Mouse (Mus musculus): ENCODE results near the gene Atp1a2. TPM values are rescaled to one million over a fixed set of nuclear protein-coding genes. Genes with fewer than 3 reads are reported as not detected.
A peak's percentile ranks its signal among the peaks of the same experiment; 100 is the strongest.
"Not testable (repeated sequence)": the region's sequence is repeated elsewhere in the genome, so short reads cannot be mapped to it uniquely, and the experiment has no call there.

Gene Atp1a2
- polyA plus RNA-seq, 1 experiment from 2014 or later: 63.1 TPM

DNA sequence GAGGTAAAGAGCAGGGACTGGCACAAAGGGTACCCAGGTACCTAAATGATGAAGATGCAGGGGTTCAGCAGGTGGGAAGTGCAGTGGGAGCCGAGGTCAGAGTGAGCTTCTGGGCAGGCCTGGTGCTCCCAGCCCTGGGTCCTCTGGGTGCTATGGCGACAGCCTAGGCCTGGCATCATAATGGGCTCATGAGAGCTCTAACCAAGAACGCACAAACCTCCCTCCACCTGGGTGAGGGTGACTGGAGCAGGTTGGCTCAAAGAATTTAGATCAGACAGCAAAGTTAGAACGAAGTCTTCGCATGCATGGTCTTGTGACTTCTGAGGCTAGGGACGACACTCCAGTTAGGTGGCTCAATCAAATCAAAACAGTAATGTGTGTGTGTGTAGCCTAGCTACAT lies 39.5 kb downstream of the Atp1a2 start, which contains the start of gene Atp1a4:
Gene Atp1a4, minus strand, starts transcription at position 101 of the 400 bp plus-strand sequence.
- no peak within 1 kb of the TSS for H3K9ac ChIP-seq (replicated peaks)
- no peaks in the 10 kb centered on the region for H3K36me3 ChIP-seq
- H3K4me3 ChIP-seq (replicated peaks): no peak within 1 kb of the TSS
- no peak within 1 kb of the TSS for H3K4me2 ChIP-seq
- no peaks in the 10 kb centered on the region for H3K9me3 ChIP-seq (replicated peaks)
- H3K27me3 ChIP-seq (replicated peaks): no peaks in the 10 kb centered on the region
- H3K27ac ChIP-seq (replicated peaks): no peak within 1 kb of the TSS
- ATAC-seq (ENCODE audit: low FRiP score): no peak
- H3K4me1 ChIP-seq: 0 out of 2 replicates have a peak, but pooled peaks cover 2% of the 10 kb centered on the region
- 91% methylated on average over 6 of the region's 6 CpGs for WGBS

DNA sequence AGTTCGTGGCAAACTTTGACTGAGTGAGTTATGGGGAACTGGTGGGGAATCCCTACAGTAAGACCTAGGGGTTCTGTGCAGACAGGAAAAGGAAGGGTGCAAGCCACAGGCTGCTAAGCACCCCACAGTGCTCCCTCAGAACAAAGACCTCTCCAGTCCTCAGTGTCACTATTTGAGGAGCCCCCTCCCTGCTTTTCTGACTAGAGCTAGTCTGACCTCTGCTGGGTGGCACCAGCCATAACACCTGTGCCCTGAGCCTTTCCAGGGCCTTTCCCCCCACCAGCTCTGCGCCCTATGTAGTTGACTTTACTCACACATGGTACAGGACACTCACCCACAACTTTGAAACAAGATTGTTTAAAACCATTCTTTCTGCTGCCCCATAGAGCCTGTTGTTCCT lies 50.2 kb downstream of the Atp1a2 start:
- H3K4me2 ChIP-seq: no peak overlapping the region
- H3K4me1 ChIP-seq: peaks cover 8% of the 10 kb centered on the region; the same call in 1 of the 2 replicates
- H3K9me3 ChIP-seq (replicated peaks): no peaks in the 10 kb centered on the region
- H3K9ac ChIP-seq (replicated peaks): no peak overlapping the region
- peaks cover 3% of the 10 kb centered on the region; the same call in 1 of the 2 replicates for H3K27me3 ChIP-seq (replicated peaks)
- no peak for ATAC-seq (ENCODE audit: low FRiP score)
- H3K4me3 ChIP-seq (replicated peaks): no peak overlapping the region
- WGBS: 53% methylated on average over 2 of the region's 2 CpGs
- H3K36me3 ChIP-seq: no peaks in the 10 kb centered on the region
- no peak overlapping the region for H3K27ac ChIP-seq (replicated peaks)

DNA sequence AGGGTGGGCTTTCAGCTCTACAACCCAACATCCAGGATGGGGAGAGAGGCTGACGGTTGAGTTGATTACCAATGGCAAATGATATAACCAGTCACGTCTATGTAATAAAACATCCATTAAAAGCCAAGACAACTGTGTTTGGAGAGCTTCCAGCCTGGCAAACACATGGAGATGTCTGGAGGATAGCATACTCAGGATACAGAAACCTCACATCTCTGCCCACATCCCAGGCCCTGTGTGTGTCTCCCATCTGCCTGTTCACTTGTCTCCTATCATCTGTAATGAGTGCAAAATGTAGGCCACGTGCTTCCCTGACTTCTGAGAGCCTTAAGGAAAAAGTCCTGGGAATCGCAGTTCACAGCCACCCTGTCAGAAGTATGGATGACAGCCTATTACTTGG lies 50.6 kb downstream of the Atp1a2 start:
- peaks cover 8% of the 10 kb centered on the region; the same call in 1 of the 2 replicates for H3K4me1 ChIP-seq
- peaks cover 3% of the 10 kb centered on the region; the same call in 1 of the 2 replicates for H3K27me3 ChIP-seq (replicated peaks)
- WGBS: 68% methylated on average over 4 of the region's 4 CpGs
- H3K9ac ChIP-seq (replicated peaks): no peak overlapping the region
- no peaks in the 10 kb centered on the region for H3K9me3 ChIP-seq (replicated peaks)
- no peaks in the 10 kb centered on the region for H3K36me3 ChIP-seq
- no peak overlapping the region for H3K27ac ChIP-seq (replicated peaks)
- ATAC-seq (ENCODE audit: low FRiP score): no peak
- no peak overlapping the region for H3K4me3 ChIP-seq (replicated peaks)
- no peak overlapping the region for H3K4me2 ChIP-seq

DNA sequence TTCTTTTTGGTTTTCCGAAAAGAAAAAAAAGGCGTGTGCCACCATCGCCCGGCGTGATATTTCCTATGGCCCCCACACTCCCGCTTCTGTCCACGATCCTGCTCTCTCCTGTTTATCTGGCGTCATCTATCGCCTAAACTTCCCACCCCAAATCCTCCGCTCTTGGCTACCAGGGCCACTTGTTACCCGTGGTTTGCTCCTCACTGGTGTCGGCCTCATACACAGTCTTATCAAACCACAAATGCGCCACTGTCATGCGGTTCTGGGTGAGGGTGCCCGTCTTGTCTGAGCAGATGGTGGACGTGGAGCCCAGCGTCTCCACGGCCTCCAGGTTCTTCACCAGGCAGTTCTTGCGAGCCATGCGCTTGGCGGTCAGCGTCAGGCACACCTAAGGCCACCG lies 53.2 kb downstream of the Atp1a2 start:
- ATAC-seq (ENCODE audit: low FRiP score); H3K9ac ChIP-seq (replicated peaks); H3K36me3 ChIP-seq; H3K9me3 ChIP-seq (replicated peaks); H3K4me3 ChIP-seq (replicated peaks); H3K27ac ChIP-seq (replicated peaks); H3K27me3 ChIP-seq (replicated peaks): not testable (repeated sequence)
- 55% methylated on average over 23 of the region's 23 CpGs for WGBS
- Histone ChIP-seq H3K4me1 (peaks cover 10% of the 10 kb centered on the region), H3K4me2 (peak overlapping the region; percentile 25)

DNA sequence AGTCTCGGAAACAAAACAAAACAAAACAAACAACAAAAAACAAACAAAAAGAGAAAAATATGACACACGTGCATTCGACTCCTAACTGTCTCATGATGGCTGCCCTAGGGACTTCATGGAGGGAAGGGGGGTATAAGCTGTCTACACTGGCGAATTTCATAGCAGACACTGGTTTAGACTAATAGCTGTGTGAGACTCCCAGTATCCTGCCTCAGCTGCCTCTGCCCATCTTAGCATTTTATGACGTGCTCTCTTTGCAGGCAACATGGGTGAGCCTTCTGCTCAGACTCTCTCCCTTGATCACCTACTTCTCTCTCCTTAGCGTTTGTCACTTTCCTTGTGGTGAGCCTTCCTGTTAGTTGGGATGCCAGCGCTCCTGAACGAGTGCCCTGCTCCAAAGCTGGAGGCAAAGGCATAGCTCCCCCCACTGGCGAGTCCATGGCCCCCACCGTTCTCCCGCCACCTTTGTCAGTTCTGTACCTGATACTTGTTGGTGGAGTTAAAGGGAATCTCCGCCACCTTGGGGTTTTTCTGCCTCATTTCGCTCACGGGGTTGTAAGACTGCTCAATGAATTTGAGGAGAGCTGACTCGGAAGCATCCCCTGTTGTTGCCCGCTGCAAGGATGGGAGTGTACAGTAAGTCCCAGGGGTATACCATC lies 54.2 kb downstream of the Atp1a2 start:
- 37% methylated on average over 16 of the region's 16 CpGs for WGBS
- Histone ChIP-seq H3K4me1 (peaks cover 10% of the 10 kb centered on the region), H3K4me2 (peak overlapping the region; percentile 25), H3K9ac (replicated peaks) (no peak overlapping the region), H3K9me3 (replicated peaks) (no peaks in the 10 kb centered on the region), H3K36me3 (no peaks in the 10 kb centered on the region), H3K4me3 (replicated peaks) (no peak overlapping the region), H3K27ac (replicated peaks) (no peak overlapping the region), H3K27me3 (replicated peaks) (peaks cover 3% of the 10 kb centered on the region; the same call in 1 of the 2 replicates)
- no peak for ATAC-seq (ENCODE audit: low FRiP score)

DNA sequence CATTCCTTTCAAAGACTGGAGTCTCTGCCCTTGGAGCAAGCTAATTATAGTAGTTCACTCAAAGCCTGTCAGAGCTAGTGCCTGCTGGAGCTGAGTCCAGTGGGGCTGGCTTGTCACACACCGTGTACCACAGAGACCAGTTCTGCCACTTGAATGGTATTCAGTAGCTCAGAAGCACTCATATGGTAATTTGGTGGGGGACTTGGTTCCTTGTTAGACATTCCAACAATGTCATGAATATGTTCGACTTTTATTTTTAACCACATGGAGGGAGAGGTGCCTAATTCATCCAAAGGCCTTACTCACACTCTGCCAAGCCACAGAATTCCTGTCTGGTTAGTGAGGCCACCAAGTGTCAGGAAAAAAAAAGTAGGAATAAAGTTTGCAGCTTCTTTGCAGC lies 55.5 kb downstream of the Atp1a2 start:
- Histone ChIP-seq H3K9me3 (replicated peaks) (no peaks in the 10 kb centered on the region), H3K27me3 (replicated peaks) (peaks cover 3% of the 10 kb centered on the region; the same call in 1 of the 2 replicates), H3K27ac (replicated peaks) (no peak overlapping the region), H3K4me1 (peaks cover 10% of the 10 kb centered on the region), H3K36me3 (no peaks in the 10 kb centered on the region), H3K4me3 (replicated peaks) (no peak overlapping the region), H3K4me2 (no peak overlapping the region), H3K9ac (replicated peaks) (no peak overlapping the region)
- ATAC-seq (ENCODE audit: low FRiP score): no peak
- 20% methylated on average over 2 of the region's 2 CpGs for WGBS

DNA sequence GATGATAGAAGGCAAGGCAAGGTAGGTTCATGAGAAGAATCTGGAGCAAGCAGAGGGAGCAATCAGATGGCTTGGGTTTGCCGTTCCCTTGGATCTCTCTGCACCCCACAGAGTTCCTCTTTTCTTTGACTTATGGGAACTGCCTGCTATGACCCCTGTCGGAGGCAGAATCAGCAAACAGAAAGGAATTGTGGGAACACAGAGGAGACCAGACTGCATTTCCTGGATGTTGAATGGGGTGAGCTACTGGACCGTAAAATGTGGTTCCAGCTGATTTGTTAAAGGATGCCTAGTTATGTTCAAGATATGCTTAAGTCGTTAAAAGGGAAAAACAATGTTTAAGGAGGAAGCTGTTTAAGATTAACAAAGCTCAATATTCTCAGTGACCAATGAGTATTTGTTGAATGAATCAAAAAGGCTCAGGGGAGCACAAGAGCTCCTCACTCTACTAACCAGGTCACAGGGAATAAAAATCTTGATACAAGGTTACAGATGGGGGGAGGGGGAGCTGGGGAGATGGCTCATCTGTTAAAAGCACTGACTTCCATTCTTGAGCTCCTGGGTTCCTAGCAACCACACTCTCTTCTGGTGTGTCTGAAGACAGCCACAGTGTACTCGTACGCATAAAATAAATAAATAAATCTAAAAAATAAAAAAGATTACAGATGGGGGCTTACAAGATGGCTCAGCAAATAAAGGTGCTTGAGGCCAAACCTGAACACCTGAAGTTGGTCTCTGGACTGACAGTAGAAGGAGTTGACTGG lies 56.7 kb downstream of the Atp1a2 start:
- H3K27me3 ChIP-seq (replicated peaks): peaks cover 3% of the 10 kb centered on the region; the same call in 1 of the 2 replicates
- 12% methylated on average over 6 of the region's 6 CpGs for WGBS

DNA sequence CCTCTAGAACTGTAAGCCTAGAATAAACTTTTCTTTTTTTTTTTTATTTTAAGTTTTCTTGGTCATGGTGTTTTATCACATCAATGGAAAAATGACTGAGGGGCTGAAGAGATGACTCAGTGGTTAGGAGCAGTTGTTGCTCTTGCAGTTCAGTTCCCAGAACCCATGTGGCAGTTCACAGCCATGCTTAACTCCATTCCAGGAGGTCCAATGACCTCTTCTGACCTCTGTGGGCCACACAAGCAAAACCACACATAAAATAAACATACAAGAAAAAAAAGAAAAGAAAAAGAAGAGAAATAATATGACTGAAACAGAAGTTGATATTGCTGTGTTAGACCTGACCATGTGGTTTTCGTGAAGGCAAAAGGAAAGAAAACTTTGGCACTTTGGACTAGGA lies 68.6 kb downstream of the Atp1a2 start:
- Histone ChIP-seq H3K27ac (replicated peaks) (no peak overlapping the region), H3K9ac (replicated peaks) (no peak overlapping the region), H3K4me3 (replicated peaks) (no peak overlapping the region), H3K36me3 (no peaks in the 10 kb centered on the region), H3K27me3 (replicated peaks) (no peaks in the 10 kb centered on the region), H3K9me3 (replicated peaks) (no peaks in the 10 kb centered on the region), H3K4me1 (no peaks in the 10 kb centered on the region), H3K4me2 (no peak overlapping the region)
- no peak for ATAC-seq (ENCODE audit: low FRiP score)
- WGBS: 93% methylated on average over 1 of the region's 1 CpGs

More for the DNA sequence above, 56.7 kb downstream of the Atp1a2 start:
- Histone ChIP-seq H3K4me1 (peaks cover 8% of the 10 kb centered on the region; the same call in 1 of the 2 replicates), H3K27ac (replicated peaks) (no peak overlapping the region), H3K4me2 (no peak overlapping the region), H3K4me3 (replicated peaks) (no peak overlapping the region), H3K9ac (replicated peaks) (no peak overlapping the region), H3K9me3 (replicated peaks) (no peaks in the 10 kb centered on the region), H3K36me3 (no peaks in the 10 kb centered on the region)
- ATAC-seq (ENCODE audit: low FRiP score): no peak

DNA sequence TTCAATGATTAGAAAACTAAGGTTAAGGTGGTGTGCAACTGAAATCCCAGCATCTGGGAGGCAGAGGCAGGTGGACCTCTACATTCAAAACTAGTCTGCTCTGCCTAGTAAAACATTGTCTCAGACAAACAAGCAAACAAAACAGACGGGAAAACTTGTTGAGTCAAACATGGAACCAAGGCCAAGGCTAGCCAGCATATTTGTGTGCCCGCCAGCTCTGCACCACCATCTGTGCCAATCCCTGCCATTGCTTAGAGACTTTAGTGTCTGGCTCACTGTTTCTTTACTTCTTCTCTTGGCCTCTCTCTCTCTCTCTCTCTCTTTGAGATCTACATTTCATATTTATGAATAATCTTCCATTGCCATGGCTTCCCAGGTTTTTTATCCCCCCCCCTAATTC lies 69.7 kb downstream of the Atp1a2 start:
- 82% methylated on average over 2 of the region's 2 CpGs for WGBS
- H3K9ac ChIP-seq (replicated peaks): no peak overlapping the region

More for the DNA sequence above, 69.7 kb downstream of the Atp1a2 start:
- Histone ChIP-seq H3K27ac (replicated peaks) (no peak overlapping the region), H3K27me3 (replicated peaks) (no peaks in the 10 kb centered on the region), H3K4me2 (no peak overlapping the region), H3K36me3 (no peaks in the 10 kb centered on the region), H3K4me3 (replicated peaks) (no peak overlapping the region), H3K9me3 (replicated peaks) (no peaks in the 10 kb centered on the region), H3K4me1 (no peaks in the 10 kb centered on the region)
- no peak for ATAC-seq (ENCODE audit: low FRiP score)

Other genes with a start within 250 kb of the Atp1a2 start
- gene Nhlh1, start 240.5 kb downstream of the Atp1a2 start, polyA plus RNA-seq (2015; fragmentation: Nextera tagmentation; extraction: Ambion mirVana): 2.2 and 2.6 TPM in 2 replicates
- gene Copa, start 215.5 kb downstream of the Atp1a2 start, polyA plus RNA-seq (2015; fragmentation: Nextera tagmentation; extraction: Ambion mirVana): 174 and 182 TPM in 2 replicates
- 100 and 109 TPM in 2 replicates for gene Ncstn, start 215.3 kb downstream of the Atp1a2 start, polyA plus RNA-seq (2015; fragmentation: Nextera tagmentation; extraction: Ambion mirVana)
- gene Pex19, start 171.3 kb downstream of the Atp1a2 start, polyA plus RNA-seq (2015; fragmentation: Nextera tagmentation; extraction: Ambion mirVana): 154 and 162 TPM in 2 replicates
- gene Dcaf8, start 150.0 kb downstream of the Atp1a2 start, polyA plus RNA-seq (2015; fragmentation: Nextera tagmentation; extraction: Ambion mirVana): 84.5 and 93.4 TPM in 2 replicates
- 378 and 415 TPM in 2 replicates for gene Pea15a, start 91.3 kb downstream of the Atp1a2 start, polyA plus RNA-seq (2015; fragmentation: Nextera tagmentation; extraction: Ambion mirVana)
- gene Casq1, start 78.2 kb downstream of the Atp1a2 start, polyA plus RNA-seq (2015; fragmentation: Nextera tagmentation; extraction: Ambion mirVana): 3.8 and 4.0 TPM in 2 replicates
- gene Atp1a4, start 39.6 kb downstream of the Atp1a2 start, polyA plus RNA-seq (2015; fragmentation: Nextera tagmentation; extraction: Ambion mirVana): 0.05 TPM in 1 of 2 replicates, not detected in the other
- gene Igsf8, start 36.4 kb downstream of the Atp1a2 start, polyA plus RNA-seq (2015; fragmentation: Nextera tagmentation; extraction: Ambion mirVana): 70.9 and 71.3 TPM in 2 replicates
- 2.5 and 3.2 TPM in 2 replicates for gene Kcnj9, start 31.3 kb upstream of the Atp1a2 start, polyA plus RNA-seq (2015; fragmentation: Nextera tagmentation; extraction: Ambion mirVana)
- gene Kcnj10, start 43.1 kb upstream of the Atp1a2 start, polyA plus RNA-seq (2015; fragmentation: Nextera tagmentation; extraction: Ambion mirVana): 2.3 and 2.5 TPM in 2 replicates
- gene Pigm, start 78.5 kb upstream of the Atp1a2 start, polyA plus RNA-seq (2015; fragmentation: Nextera tagmentation; extraction: Ambion mirVana): 3.7 and 3.8 TPM in 2 replicates
- gene Slamf9, start 177.3 kb upstream of the Atp1a2 start, polyA plus RNA-seq (2015; fragmentation: Nextera tagmentation; extraction: Ambion mirVana): 0.36 and 0.38 TPM in 2 replicates
- 38.9 TPM in 2 replicates for gene Igsf9, start 183.7 kb upstream of the Atp1a2 start, polyA plus RNA-seq (2015; fragmentation: Nextera tagmentation; extraction: Ambion mirVana)
- 140 and 198 TPM in 2 replicates for gene Tagln2, start 202.0 kb upstream of the Atp1a2 start, polyA plus RNA-seq (2015; fragmentation: Nextera tagmentation; extraction: Ambion mirVana)
- 3.8 and 4.3 TPM in 2 replicates for gene Cfap45, start 222.7 kb upstream of the Atp1a2 start, polyA plus RNA-seq (2015; fragmentation: Nextera tagmentation; extraction: Ambion mirVana)